Mouse (Mus musculus) gastrocnemius, postnatal 25 days (tissue): Measurements from ENCODE around the gene Cabcoco1. TPM values are rescaled to one million over a fixed set of nuclear protein-coding genes. Genes with fewer than 3 reads are reported as not detected.

Experiments
- DNase-seq: peaks from one replicate; pipeline ENCODE4 v3.0.0; 2022
- total RNA-seq, 2 experiments: library from RNA; stranded (reverse); gene quantifications; 1 replicate in 1 of 2; 2 replicates in 1 of 2; pipeline ENCODE4 v1.2.3; 2021

Gene Cabcoco1
- total RNA-seq, 2 experiments from 2014 or later, result 0.33 to 0.86 TPM

GRCm38 (mm10) chr10:68435001-68435560 is 106.6 kb downstream of the Cabcoco1 start:
- DNase-seq, result no peak

DNA sequence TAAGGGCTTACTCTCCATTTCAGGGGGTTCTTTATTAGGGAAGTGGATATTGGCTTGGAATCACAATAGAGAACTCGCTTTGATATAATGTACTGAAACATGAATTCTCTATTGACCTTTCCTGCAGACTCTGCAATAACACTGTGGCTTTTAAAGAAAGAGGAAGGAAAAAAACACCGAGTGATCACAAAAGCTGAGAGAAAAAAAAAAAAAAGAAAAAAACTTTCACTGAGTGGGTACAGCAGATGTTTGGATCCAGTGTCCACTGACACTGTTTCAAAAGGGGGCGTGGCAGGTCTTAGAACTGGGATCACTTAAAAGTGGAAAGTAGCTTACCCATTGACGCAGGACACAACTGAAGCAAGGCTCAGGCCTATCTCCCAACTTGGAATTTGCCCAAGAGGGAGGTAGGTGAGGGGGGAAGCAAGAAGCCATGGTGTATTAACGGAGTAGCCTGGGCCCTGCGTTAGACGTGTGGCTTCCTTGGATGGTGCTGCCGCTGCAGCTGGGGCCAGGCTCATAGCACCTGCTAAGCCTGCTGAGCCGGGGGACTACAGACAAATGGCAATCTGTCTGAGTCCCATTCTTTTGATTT is 107.6 kb downstream of the Cabcoco1 start:
- no peak for DNase-seq

- no peak for DNase-seq
Measured at GRCm38 (mm10) chr10:68431346-68431745, 110.3 kb downstream of the Cabcoco1 start.

- no peak for DNase-seq
Measured at GRCm38 (mm10) chr10:68430929-68431328, 110.8 kb downstream of the Cabcoco1 start.

DNA sequence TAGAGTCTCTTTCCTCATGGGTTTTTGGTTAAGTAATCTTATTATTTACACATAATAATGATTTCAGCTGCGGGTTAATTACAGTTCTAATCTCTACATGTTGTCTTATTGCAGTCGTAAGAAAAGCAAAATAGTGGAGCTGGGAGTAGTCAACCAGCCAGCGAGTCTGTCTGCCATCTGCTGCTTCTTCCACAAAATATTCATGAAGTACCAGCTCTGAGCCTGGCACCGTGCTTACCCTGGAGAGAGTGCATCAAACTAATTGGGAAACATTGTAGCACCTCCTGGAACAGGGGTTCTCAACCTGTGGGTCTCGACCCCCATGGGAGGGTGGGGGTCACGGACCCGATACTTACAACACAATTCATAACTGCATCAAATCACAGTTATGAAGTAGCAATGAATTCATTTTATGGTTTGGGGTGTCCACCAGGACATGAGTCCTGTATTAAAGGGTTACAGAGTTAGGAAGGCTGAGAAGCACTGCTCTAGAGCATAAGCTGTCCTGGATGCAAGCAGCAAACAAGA is 121.2 kb downstream of the Cabcoco1 start:
- DNase-seq, result no peak

- DNase-seq, result no peak
Measured at GRCm38 (mm10) chr10:68419893-68420292, 121.8 kb downstream of the Cabcoco1 start.

GRCm38 (mm10) chr10:68417074-68417790 is 124.5 kb downstream of the Cabcoco1 start:
- no peak for DNase-seq

DNA sequence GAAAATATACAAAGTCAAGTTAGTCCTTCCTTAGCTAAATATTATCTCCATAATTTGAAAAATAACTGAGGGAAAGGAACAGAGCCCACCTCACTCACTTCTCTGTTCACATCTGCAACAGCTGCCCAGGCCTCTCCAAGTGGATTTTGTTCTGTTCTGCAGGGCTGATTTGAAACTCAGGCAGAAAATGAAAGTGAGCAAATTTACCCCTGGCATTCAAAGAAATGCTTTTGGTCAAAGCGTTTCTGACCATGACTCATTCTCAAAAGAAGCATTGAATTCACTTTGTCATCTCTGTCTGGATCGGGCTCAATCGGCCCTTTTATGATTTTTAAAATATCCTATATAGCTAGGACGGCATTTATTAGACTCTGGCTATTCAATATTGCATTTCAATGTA is 135.8 kb downstream of the Cabcoco1 start:
- DNase-seq, result no peak

GRCm38 (mm10) chr10:68396786-68397185 is 144.9 kb downstream of the Cabcoco1 start:
- no peak for DNase-seq

DNA sequence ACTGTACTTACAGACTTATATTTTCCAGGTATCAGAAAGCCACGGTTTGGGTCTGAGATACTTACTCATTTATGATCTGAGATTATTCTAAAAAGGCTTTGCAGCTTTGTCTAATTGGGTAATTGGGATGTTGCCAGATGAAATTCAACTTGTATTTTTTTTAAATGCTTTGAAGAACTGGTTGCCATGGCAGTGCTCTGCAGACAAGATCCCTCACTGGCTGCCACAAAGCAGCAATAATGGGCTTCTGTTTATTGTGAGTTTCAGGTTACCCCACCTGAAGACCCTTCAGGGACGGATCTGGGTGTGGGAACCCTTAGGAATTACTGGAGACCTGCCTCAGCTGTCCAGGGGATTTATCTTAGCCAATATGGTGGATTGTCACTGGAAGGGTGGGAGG is 145.6 kb downstream of the Cabcoco1 start:
- DNase-seq, result no peak

- no peak for DNase-seq
Measured at GRCm38 (mm10) chr10:68391640-68392039, 150.1 kb downstream of the Cabcoco1 start.

DNA sequence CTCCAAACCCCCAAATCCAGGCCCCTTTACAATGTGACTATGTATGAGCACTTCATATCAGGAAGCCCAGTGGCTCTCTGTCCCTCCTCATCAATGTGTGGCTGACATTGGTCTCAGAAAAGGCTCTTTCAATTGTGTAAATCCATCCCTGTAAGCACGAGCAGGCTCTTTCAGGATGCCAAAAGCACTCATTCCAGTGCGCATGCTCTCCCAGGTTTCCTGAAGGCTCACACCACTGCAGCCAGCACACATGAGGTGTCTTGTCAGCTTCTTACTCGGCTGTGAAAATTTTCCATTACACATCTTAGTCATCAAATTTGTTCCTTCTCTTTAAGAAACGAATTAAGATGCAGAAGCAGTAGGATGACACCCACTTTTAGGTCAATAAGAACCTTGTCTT is 152.9 kb downstream of the Cabcoco1 start:
- DNase-seq, result no peak

DNA sequence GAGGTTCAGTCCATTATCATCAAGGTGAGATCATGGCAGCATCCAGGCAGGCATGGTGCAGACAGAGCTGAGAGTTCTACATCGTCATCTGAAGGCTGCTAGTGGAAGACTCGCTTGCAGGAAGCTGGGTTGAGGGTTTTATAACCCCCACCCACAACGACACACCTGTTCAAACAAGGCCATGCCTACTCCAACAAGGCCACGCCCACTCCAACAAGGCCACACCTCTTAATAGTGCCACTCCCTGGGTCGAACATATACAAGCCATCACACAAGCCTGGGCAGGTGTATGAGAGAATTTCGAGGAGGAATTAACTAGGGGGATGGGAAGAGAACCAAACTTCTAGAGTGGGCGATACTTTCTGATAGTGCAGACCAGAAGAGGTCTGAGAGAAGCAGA is 153.6 kb downstream of the Cabcoco1 start:
- no peak for DNase-seq

Other genes starting within 250 kb of the Cabcoco1 start
- gene Tmem26, start 181.8 kb upstream of the Cabcoco1 start, total RNA-seq, result under 1 TPM; 0.26 to 0.51 TPM